Comparison of ENCODE assay signal across 21 mouse cellular contexts in genomic region chr15:7978640-7979039, GRCm38 (mm10).
DNase-seq lines count a peak whose midpoint lies in the region; ATAC-seq lines count a peak whose summit lies in the region.
"Had no signal": no experiment of that assay in that cellular context is flagged by ENCODE, and none has a peak within 500 bp of the region (broad histone marks: within the 10 kb centered on the region; RNA-seq: fewer than 3 reads in every experiment).

No protein-coding gene starts in this region.

- DNase-seq in 416B (ENCODE audit: low read depth), result peak; percentile 76
- no peak for DNase-seq in spleen, adult 12 weeks (ENCODE audit: low spot score)
- no peak for DNase-seq in gastrocnemius, postnatal 25 days
- DNase-seq in layer of hippocampus, postnatal 25 days (ENCODE audit: extremely low spot score in 1 of 2, low spot score in 1 of 2), result no peak
- DNase-seq: adrenal gland, adult 8-10 months; adrenal gland, postnatal 36 days; cerebellum, adult 2 months; cerebellum, postnatal 14 days; forebrain, postnatal 0 days; gastrocnemius, adult 2 months; kidney, adult 18-20 months had no signal

- H3K4me1 ChIP-seq in forebrain, embryonic 15.5 days, result no peaks in the 10 kb centered on the region
- H3K4me1 ChIP-seq: embryonic facial prominence, embryonic 13.5 days; heart, embryonic 12.5 days; hindbrain, embryonic 10.5 days had no signal

- H3K4me3 ChIP-seq in forebrain, embryonic 15.5 days, result no peak overlapping the region
- H3K4me3 ChIP-seq: embryonic facial prominence, embryonic 13.5 days; forebrain, embryonic 12.5 days; gastrocnemius, adult 2 months; heart, embryonic 12.5 days; hindbrain, embryonic 10.5 days had no signal

- ATAC-seq in CD4-positive, CD25-positive, alpha-beta regulatory T cell, adult 4 months, result peak; percentile 69
- peak; percentile 71 for ATAC-seq in common myeloid progenitor, adult 5-6 weeks (replicated peaks; ENCODE audit: low read depth, poor library complexity, severe bottlenecking)
- ATAC-seq in megakaryocyte, adult 5-6 weeks (ENCODE audit: poor library complexity, severe bottlenecking), result peak; percentile 68
- no peak for ATAC-seq in forebrain, embryonic 15.5 days (replicated peaks)
- ATAC-seq: forebrain, postnatal 0 days; Patski had no signal

- H3K9ac ChIP-seq in forebrain, embryonic 15.5 days (replicated peaks), result no peak overlapping the region
- H3K9ac ChIP-seq: embryonic facial prominence, embryonic 13.5 days; forebrain, embryonic 12.5 days; forebrain, postnatal 0 days; heart, embryonic 12.5 days; hindbrain, embryonic 14.5 days had no signal

- 0 out of 2 replicates have a peak, but pooled peaks cover 4% of the 10 kb centered on the region for H3K36me3 ChIP-seq in forebrain, embryonic 15.5 days

- WGBS in forebrain, embryonic 15.5 days, result 90% methylated on average over 1 of the region's 1 CpGs

- H3K4me2 ChIP-seq in forebrain, embryonic 15.5 days (replicated peaks), result no peak overlapping the region
- H3K4me2 ChIP-seq: embryonic facial prominence, embryonic 13.5 days; forebrain, embryonic 12.5 days; heart, embryonic 12.5 days; hindbrain, embryonic 14.5 days had no signal

- no peaks in the 10 kb centered on the region for H3K27me3 ChIP-seq in forebrain, embryonic 15.5 days
- H3K27me3 ChIP-seq: embryonic facial prominence, embryonic 13.5 days; forebrain, embryonic 12.5 days; heart, embryonic 12.5 days; Patski had no signal

- no peaks in the 10 kb centered on the region for H3K9me3 ChIP-seq in forebrain, embryonic 15.5 days
- H3K9me3 ChIP-seq: embryonic facial prominence, embryonic 13.5 days; forebrain, embryonic 12.5 days; hindbrain, embryonic 10.5 days had no signal

- no peak overlapping the region for H3K27ac ChIP-seq in forebrain, embryonic 15.5 days (replicated peaks)
- H3K27ac ChIP-seq: embryonic facial prominence, embryonic 13.5 days; forebrain, embryonic 12.5 days; gastrocnemius, adult 2 months; hindbrain, embryonic 10.5 days; hindbrain, embryonic 14.5 days had no signal
